Mouse (Mus musculus) ES-E14 (cell line): ENCODE measurements around the gene Nrip2. TPM values are rescaled to one million over a fixed set of nuclear protein-coding genes. Genes with fewer than 3 reads are reported as not detected.
"Not testable (repeated sequence)": the region's sequence is repeated elsewhere in the genome, so short reads cannot be mapped to it uniquely, and the experiment has no call there.

Experiments used
- DNase-seq: peaks from one replicate; pipeline ENCODE4 v3.0.0-alpha.2; 2013; ENCODE audit warnings: low read depth, low spot score
- H3K27ac ChIP-seq: 2 replicates; pipeline ENCODE4 v1.5.1; 2012; ENCODE audit warnings: low read depth, mild to moderate bottlenecking, low read length, moderate library complexity, mixed read lengths; ENCODE audit not compliant: poor library complexity, insufficient read depth, severe bottlenecking
- H3K36me3 ChIP-seq: 2 replicates; pipeline ENCODE4 v1.6.1; 2012; ENCODE audit warnings: mild to moderate bottlenecking, low read length, moderate library complexity, mixed read lengths; ENCODE audit not compliant: control insufficient read depth, poor library complexity, insufficient read depth, severe bottlenecking
- H3K4me1 ChIP-seq, 2 experiments: fragments of 150-350 bp in 1 of 2; sonication (generic) in 1 of 2; 2 replicates each; pipeline ENCODE4 v1.6.1; 2012; ENCODE audit warnings: low read length in 2 of 2, mild to moderate bottlenecking in 1 of 2, mixed read lengths in 1 of 2; ENCODE audit not compliant: control insufficient read depth in 2 of 2, insufficient read depth in 2 of 2, poor library complexity in 1 of 2
- H3K4me3 ChIP-seq, 2 experiments: fragments of 150-350 bp in 1 of 2; sonication (generic) in 1 of 2; 2 replicates each; pipeline ENCODE4 v1.5.1; 2012; ENCODE audit warnings: low read length in 2 of 2, low read depth in 1 of 2, mild to moderate bottlenecking in 1 of 2, mixed read lengths in 1 of 2; ENCODE audit not compliant: insufficient read depth in 1 of 2, poor library complexity in 1 of 2, severe bottlenecking in 1 of 2
- H3K9ac ChIP-seq: 2 replicates; pipeline ENCODE4 v1.6.1; 2012; ENCODE audit warnings: low read depth, mild to moderate bottlenecking, low read length, mixed read lengths; ENCODE audit not compliant: poor library complexity, insufficient read depth, severe bottlenecking
- H3K9me3 ChIP-seq: fragments of 150-350 bp; sonication (generic); 2 replicates; pipeline ENCODE4 v1.6.1; 2012; ENCODE audit warnings: low read depth, mild to moderate bottlenecking, low read length; ENCODE audit not compliant: control insufficient read depth, insufficient read depth
- CHD2 ChIP-seq: IDR thresholded peaks from 2 replicates; pipeline ENCODE4 v1.6.1; 2014; ENCODE audit warnings: mild to moderate bottlenecking, low read depth, low read length, inconsistent platforms
- HCFC1 ChIP-seq: IDR thresholded peaks from 2 replicates; pipeline ENCODE4 v1.6.1; 2012; ENCODE audit warnings: low read length, inconsistent platforms, borderline replicate concordance; ENCODE audit not compliant: insufficient read depth
- MAFK ChIP-seq: IDR thresholded peaks from 2 replicates; pipeline ENCODE4 v1.6.1; 2014; ENCODE audit warnings: mild to moderate bottlenecking, low read depth, low read length, inconsistent platforms; ENCODE audit not compliant: insufficient read depth
- ZC3H11A ChIP-seq: IDR thresholded peaks from 2 replicates; pipeline ENCODE4 v1.6.1; 2012; ENCODE audit warnings: low read depth, mild to moderate bottlenecking, inconsistent platforms, low read length, borderline replicate concordance
- ZNF384 ChIP-seq: IDR thresholded peaks from 2 replicates; pipeline ENCODE4 v1.6.1; 2012; ENCODE audit warnings: low read depth, low read length, inconsistent platforms
- in situ Hi-C, 2 experiments: fragments of 600-800 bp; cut with MboI; formaldehyde crosslinking; loops; one replicate each; pipeline ENCODE4 v1.15.1; 2025; ENCODE audit warnings: low sequenced_read_pairs in 2 of 2, inconsistent platforms in 1 of 2; ENCODE audit not compliant: unreplicated experiment in 2 of 2
- total RNA-seq: library from RNA; depleted of rRNA; stranded (reverse); fragments of 300-350 nt; gene quantifications from 2 replicates; pipeline ENCODE4 v1.2.3, GENCODE M21; 2012

Nrip2 gene
- total RNA-seq, 1 experiment = 0.27 TPM

DNA sequence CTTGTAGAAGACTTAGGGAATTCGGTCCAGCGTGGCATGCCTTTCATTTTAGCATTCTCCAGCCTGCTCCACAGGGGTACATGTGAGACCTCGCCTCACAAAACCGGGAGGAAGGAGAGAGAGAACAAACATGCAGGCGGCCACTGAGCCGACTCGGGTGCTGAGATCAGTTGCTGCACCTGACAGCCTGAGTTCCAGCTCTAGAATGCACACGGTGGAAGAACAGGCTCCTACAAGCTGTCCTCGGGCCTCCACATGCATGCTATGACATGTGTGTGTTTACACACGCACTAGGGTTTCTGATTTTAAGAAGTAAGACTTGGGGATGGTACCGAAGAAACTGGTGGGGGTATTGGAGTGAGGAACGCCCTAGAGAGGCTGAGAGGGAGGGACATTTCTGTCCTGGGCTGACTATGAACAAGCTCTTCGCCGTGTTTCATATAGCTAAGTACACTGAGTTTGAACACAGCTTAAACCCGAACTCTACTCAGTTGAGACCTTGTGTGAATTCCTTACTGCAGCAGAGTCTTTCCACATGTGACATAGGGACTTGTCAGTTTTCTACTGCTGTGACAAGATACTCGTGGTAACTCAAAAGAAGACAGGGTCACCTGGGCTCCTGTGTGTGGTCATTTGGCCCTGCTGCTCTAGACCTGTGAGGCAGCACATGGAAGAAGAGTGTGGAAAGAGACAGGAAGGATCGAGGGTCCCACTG lies 22.6 kb upstream of the Nrip2 start:
- Histone ChIP-seq H3K9ac (no peak overlapping the region), H3K4me1 (no peaks in the 10 kb centered on the region; a peak in 1 of 4 replicates), H3K36me3 (peaks cover 28% of the 10 kb centered on the region), H3K27ac (no peak overlapping the region), H3K9me3 (no peaks in the 10 kb centered on the region), H3K4me3 (no peak overlapping the region)
- in situ Hi-C loops = no loop called here
- TF ChIP-seq ZC3H11A (no peak), MAFK (no peak), HCFC1 (no peak), ZNF384 (no peak), CHD2 (no peak)
- DNase-seq = no peak

- no peak overlapping the region for H3K4me3 ChIP-seq
- H3K27ac ChIP-seq = no peak overlapping the region
- H3K4me1 ChIP-seq = no peaks in the 10 kb centered on the region; a peak in 1 of 4 replicates
- DNase-seq = no peak
- in situ Hi-C loops = no loop called here
- TF ChIP-seq MAFK (no peak), ZC3H11A (no peak), ZNF384 (no peak), CHD2 (no peak)
- H3K36me3 ChIP-seq = no peaks in the 10 kb centered on the region; the same call in 1 of the 2 replicates
- H3K9ac ChIP-seq = no peak overlapping the region
- H3K9me3 ChIP-seq = no peaks in the 10 kb centered on the region
These were observed 19.5 kb upstream of the Nrip2 start for GRCm38 (mm10) chr6:128379636-128380035.

GRCm38 (mm10) chr6:128380594-128381167 lies 18.4 kb upstream of the Nrip2 start:
- H3K4me3 ChIP-seq, DNase-seq, H3K36me3 ChIP-seq, H3K4me1 ChIP-seq, H3K9me3 ChIP-seq, H3K9ac ChIP-seq, H3K27ac ChIP-seq, in situ Hi-C loops: not testable (repeated sequence)

GRCm38 (mm10) chr6:128381254-128381653 lies 17.8 kb upstream of the Nrip2 start:
- H3K9me3 ChIP-seq = no peaks in the 10 kb centered on the region
- H3K4me3 ChIP-seq = no peak overlapping the region
- no peaks in the 10 kb centered on the region for H3K4me1 ChIP-seq
- H3K9ac ChIP-seq = no peak overlapping the region
- in situ Hi-C loops = no loop called here
- no peak for DNase-seq
- no peak overlapping the region for H3K27ac ChIP-seq
- no peak for TF ChIP-seq ZNF384
- no peak for TF ChIP-seq CHD2
- TF ChIP-seq ZC3H11A = no peak
- no peak for TF ChIP-seq MAFK
- TF ChIP-seq HCFC1 = no peak
- no peaks in the 10 kb centered on the region for H3K36me3 ChIP-seq

- no peak for DNase-seq
- no peak for TF ChIP-seq HCFC1
- TF ChIP-seq ZC3H11A = no peak
- no peak for TF ChIP-seq CHD2
- TF ChIP-seq ZNF384 = no peak
- TF ChIP-seq MAFK = no peak
- H3K9ac ChIP-seq = no peak overlapping the region
These were observed 15.3 kb upstream of the Nrip2 start for GRCm38 (mm10) chr6:128383752-128384151.

More at GRCm38 (mm10) chr6:128383752-128384151, 15.3 kb upstream of the Nrip2 start:
- Histone ChIP-seq H3K27ac (no peak overlapping the region), H3K36me3 (no peaks in the 10 kb centered on the region), H3K4me3 (no peak overlapping the region), H3K9me3 (no peaks in the 10 kb centered on the region), H3K4me1 (no peaks in the 10 kb centered on the region)
- in situ Hi-C loops = no loop called here
